Mouse (Mus musculus): ENCODE data around the gene Zfp710. TPM values are rescaled to one million over a fixed set of nuclear protein-coding genes. Genes with fewer than 3 reads are reported as not detected.

Zfp710 gene
- total RNA-seq, 1 experiment, result 39.8 TPM

- no peaks in the 10 kb centered on the region for H3K9me3 ChIP-seq (ENCODE audit: control insufficient read depth, insufficient read depth, low read depth, low read length)
- peaks cover 5 to 11% of the 10 kb centered on the region in 2 experiments; a peak in 2 of 4 replicates for H3K4me1 ChIP-seq (ENCODE audit: control insufficient read depth in 2 of 2, insufficient read depth in 2 of 2, low read length in 2 of 2, poor library complexity in 1 of 2)
- H3K27ac ChIP-seq (ENCODE audit: insufficient read depth, low read depth, low read length, poor library complexity, severe bottlenecking), result peak overlapping the region; percentile 52; the same call in 1 of the 2 replicates
- no peak for TF ChIP-seq ZNF384 (IDR thresholded peaks at IDR 0.05; ENCODE audit: low read depth, low read length)
- H3K9ac ChIP-seq (ENCODE audit: insufficient read depth, low read depth, low read length, poor library complexity, severe bottlenecking), result peak overlapping the region; percentile 8; the same call in 1 of the 2 replicates
- DNase-seq (ENCODE audit: low read depth, low spot score), result no peak
- in situ Hi-C loops (cut with MboI; ENCODE audit: low sequenced_read_pairs in 2 of 2, unreplicated experiment in 2 of 2), result no loop called here
- H3K4me3 ChIP-seq (ENCODE audit: insufficient read depth in 1 of 2, low read depth in 1 of 2, low read length in 2 of 2, poor library complexity in 1 of 2, severe bottlenecking in 1 of 2), result 0 out of 4 replicates have a peak overlapping the region, but pooled peaks of 1 of the 2 experiments have one; percentile 7
- no peaks in the 10 kb centered on the region for H3K36me3 ChIP-seq (ENCODE audit: control insufficient read depth, insufficient read depth, low read length, poor library complexity, severe bottlenecking)
Measured at GRCm38 (mm10) chr7:80010680-80011079, 13.9 kb upstream of the Zfp710 start.

- peak overlapping the region; percentile 78 for H3K27ac ChIP-seq (ENCODE audit: insufficient read depth, low read depth, low read length, poor library complexity, severe bottlenecking)
- TF ChIP-seq CHD2 (IDR thresholded peaks at IDR 0.05; ENCODE audit: low read depth, low read length), result no peak
- TF ChIP-seq ZC3H11A (IDR thresholded peaks at IDR 0.05; ENCODE audit: borderline replicate concordance, low read depth, low read length), result peak; percentile 76; the same call in 1 of the 2 replicates
- peak; percentile 97 for TF ChIP-seq MAFK (IDR thresholded peaks at IDR 0.05; ENCODE audit: insufficient read depth, low read depth, low read length)
- in situ Hi-C loops (cut with MboI; ENCODE audit: low sequenced_read_pairs in 2 of 2, unreplicated experiment in 2 of 2), result no loop called here
- no peak overlapping the region for H3K4me3 ChIP-seq (ENCODE audit: insufficient read depth in 1 of 2, low read depth in 1 of 2, low read length in 2 of 2, poor library complexity in 1 of 2, severe bottlenecking in 1 of 2)
- DNase-seq (ENCODE audit: low read depth, low spot score), result peak; percentile 77
- H3K9ac ChIP-seq (ENCODE audit: insufficient read depth, low read depth, low read length, poor library complexity, severe bottlenecking), result peak overlapping the region; percentile 44; the same call in 1 of the 2 replicates
- no peaks in the 10 kb centered on the region for H3K36me3 ChIP-seq (ENCODE audit: control insufficient read depth, insufficient read depth, low read length, poor library complexity, severe bottlenecking)
- H3K4me1 ChIP-seq (ENCODE audit: control insufficient read depth in 2 of 2, insufficient read depth in 2 of 2, low read length in 2 of 2, poor library complexity in 1 of 2), result peaks cover 5 to 12% of the 10 kb centered on the region in 2 experiments; a peak in 2 of 4 replicates
- H3K9me3 ChIP-seq (ENCODE audit: control insufficient read depth, insufficient read depth, low read depth, low read length), result no peaks in the 10 kb centered on the region
Measured at GRCm38 (mm10) chr7:80011470-80011869, 13.1 kb upstream of the Zfp710 start.

- Histone ChIP-seq H3K4me1 (ENCODE audit: control insufficient read depth in 2 of 2, insufficient read depth in 2 of 2, low read length in 2 of 2, poor library complexity in 1 of 2) (peaks cover 7 to 11% of the 10 kb centered on the region in 2 experiments; a peak in 3 of 4 replicates), H3K9ac (ENCODE audit: insufficient read depth, low read depth, low read length, poor library complexity, severe bottlenecking) (peak overlapping the region; percentile 51), H3K27ac (ENCODE audit: insufficient read depth, low read depth, low read length, poor library complexity, severe bottlenecking) (peak overlapping the region; percentile 99), H3K36me3 (ENCODE audit: control insufficient read depth, insufficient read depth, low read length, poor library complexity, severe bottlenecking) (no peaks in the 10 kb centered on the region), H3K9me3 (ENCODE audit: control insufficient read depth, insufficient read depth, low read depth, low read length) (no peaks in the 10 kb centered on the region), H3K4me3 (ENCODE audit: insufficient read depth in 1 of 2, low read depth in 1 of 2, low read length in 2 of 2, poor library complexity in 1 of 2, severe bottlenecking in 1 of 2) (no peak overlapping the region)
- in situ Hi-C loops (cut with MboI; ENCODE audit: low sequenced_read_pairs in 2 of 2, unreplicated experiment in 2 of 2), result no loop called here
- TF ChIP-seq ZNF384 (IDR thresholded peaks at IDR 0.05; ENCODE audit: low read depth, low read length), result peak; percentile 90
- TF ChIP-seq HCFC1 (IDR thresholded peaks at IDR 0.05; ENCODE audit: borderline replicate concordance, insufficient read depth, low read length), result no peak
- TF ChIP-seq CHD2 (IDR thresholded peaks at IDR 0.05; ENCODE audit: low read depth, low read length), result peak; percentile 30
- no peak for TF ChIP-seq ZC3H11A (IDR thresholded peaks at IDR 0.05; ENCODE audit: borderline replicate concordance, low read depth, low read length)
- no peak for TF ChIP-seq MAFK (IDR thresholded peaks at IDR 0.05; ENCODE audit: insufficient read depth, low read depth, low read length)
- DNase-seq (ENCODE audit: low read depth, low spot score), result peak; percentile 82
Measured at GRCm38 (mm10) chr7:80013884-80014550, 10.6 kb upstream of the Zfp710 start.

- TF ChIP-seq CHD2 (IDR thresholded peaks at IDR 0.05; ENCODE audit: low read depth, low read length), result 0 out of 2 replicates have a peak, but pooled peaks have one; percentile 30
- no peak for TF ChIP-seq ZC3H11A (IDR thresholded peaks at IDR 0.05; ENCODE audit: borderline replicate concordance, low read depth, low read length)
- Histone ChIP-seq H3K9me3 (ENCODE audit: control insufficient read depth, insufficient read depth, low read depth, low read length) (no peaks in the 10 kb centered on the region), H3K4me1 (ENCODE audit: control insufficient read depth in 2 of 2, insufficient read depth in 2 of 2, low read length in 2 of 2, poor library complexity in 1 of 2) (peaks cover 7 to 15% of the 10 kb centered on the region in 2 experiments; a peak in 3 of 4 replicates), H3K27ac (ENCODE audit: insufficient read depth, low read depth, low read length, poor library complexity, severe bottlenecking) (peak overlapping the region; percentile 99), H3K9ac (ENCODE audit: insufficient read depth, low read depth, low read length, poor library complexity, severe bottlenecking) (peak overlapping the region; percentile 64), H3K36me3 (ENCODE audit: control insufficient read depth, insufficient read depth, low read length, poor library complexity, severe bottlenecking) (no peaks in the 10 kb centered on the region), H3K4me3 (ENCODE audit: insufficient read depth in 1 of 2, low read depth in 1 of 2, low read length in 2 of 2, poor library complexity in 1 of 2, severe bottlenecking in 1 of 2) (peak overlapping the region; percentile 21 to 39; a peak in 3 of 4 replicates)
- in situ Hi-C loops (cut with MboI; ENCODE audit: low sequenced_read_pairs in 2 of 2, unreplicated experiment in 2 of 2), result no loop called here
- DNase-seq (ENCODE audit: low read depth, low spot score), result peak; percentile 93
Measured at GRCm38 (mm10) chr7:80014826-80015755, 9.5 kb upstream of the Zfp710 start.

Measured in ES-E14 (cell line).